Mouse (Mus musculus) E14TG2a.4 (cell line): ENCODE data around the gene 2510009E07Rik.

ENCODE experiments used
- CTCF ChIP-seq: conservative IDR thresholded peaks from 2 replicates; pipeline ENCODE4 v1.5.1; 2014; ENCODE audit warnings: low read length
- NANOG ChIP-seq: IDR thresholded peaks from 2 replicates; pipeline ENCODE4 v1.6.1; 2014; ENCODE audit warnings: borderline replicate concordance, low read length, mixed read lengths
- POU5F1 ChIP-seq: IDR thresholded peaks from 2 replicates; pipeline ENCODE4 v1.6.1; 2014; ENCODE audit warnings: low read length, borderline replicate concordance

DNA sequence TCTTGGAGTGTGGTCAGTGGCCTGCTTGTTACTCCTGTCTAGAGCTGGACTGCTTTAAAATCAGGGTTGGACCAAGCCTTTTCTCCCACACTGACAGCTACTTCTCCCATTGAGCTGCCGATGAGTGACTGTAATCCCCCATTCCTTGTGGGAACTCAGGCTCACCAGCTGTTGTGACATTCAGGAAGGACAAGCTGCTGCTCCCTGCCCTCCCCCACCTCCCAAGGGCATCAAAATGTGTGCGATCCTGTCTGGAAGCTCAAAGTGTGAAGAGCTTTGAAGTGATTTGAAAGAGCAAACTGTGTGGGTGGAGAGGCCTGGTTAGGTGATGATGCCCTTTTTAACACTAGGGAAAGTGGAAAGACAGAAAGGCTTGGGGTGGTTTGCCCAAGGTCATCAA, 15.9 kb upstream of the 2510009E07Rik start:
- TF ChIP-seq CTCF = no peak
- no peak for TF ChIP-seq POU5F1
- TF ChIP-seq NANOG = no peak
